Mouse (Mus musculus): ENCODE measurements at regions not wholly inside any gene's neighbourhood (a gene's known extent, or its start where the extent isn't known, plus 50 kb on each side); places are given as distances from the start of the nearest gene placed in this dataset.

DNA sequence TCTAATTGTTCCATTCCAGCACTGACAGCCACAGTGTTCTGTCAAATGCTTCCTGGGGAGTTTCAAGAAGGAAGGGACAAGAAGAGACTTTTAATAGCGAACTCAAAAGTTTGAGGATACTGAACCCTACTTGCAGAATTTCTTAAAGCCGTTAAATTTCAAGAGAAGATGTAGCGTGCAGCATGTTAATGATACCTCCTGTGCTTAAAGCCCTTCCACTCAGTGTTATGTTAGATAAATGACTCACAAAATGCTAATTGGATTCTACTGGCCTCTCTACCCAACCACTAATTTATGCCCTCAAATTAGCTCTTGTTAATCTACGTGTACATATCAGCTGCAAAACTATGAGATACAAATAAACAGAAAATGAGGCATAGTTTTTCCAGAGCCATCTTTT is 541.8 kb upstream of the Cdh20 start:
- no peaks in the 10 kb centered on the region for H3K79me2 ChIP-seq (ENCODE audit: control insufficient read depth, insufficient read depth, low read length)
- H3K27ac ChIP-seq (replicated peaks; ENCODE audit: insufficient read depth, low read depth, low read length) = no peak overlapping the region
- H3K4me3 ChIP-seq (ENCODE audit: insufficient read depth, low read depth, low read length) = no peak overlapping the region
- no peak for DNase-seq (ENCODE audit: extremely low read depth, low read depth, low spot score)
- TF ChIP-seq CTCF (IDR thresholded peaks at IDR 0.05; ENCODE audit: low read depth, low read length) (no peak), POLR2A (IDR thresholded peaks at IDR 0.05; ENCODE audit: extremely low read depth, insufficient read depth, low read length) (no peak)
- H3K27me3 ChIP-seq (ENCODE audit: control insufficient read depth, insufficient read depth, low read length) = no peaks in the 10 kb centered on the region
- 80% methylated on average over 4 of the region's 4 CpGs for WGBS
- H3K9ac ChIP-seq (ENCODE audit: low read depth, low read length) = no peak overlapping the region
- H3K36me3 ChIP-seq (ENCODE audit: control insufficient read depth, insufficient read depth, low read length) = no peaks in the 10 kb centered on the region
- no peaks in the 10 kb centered on the region for H3K4me1 ChIP-seq (ENCODE audit: control insufficient read depth, insufficient read depth, low read length)

- no peak for DNase-seq (ENCODE audit: extremely low read depth, low read depth, low spot score)
- Histone ChIP-seq H3K36me3 (ENCODE audit: control insufficient read depth, insufficient read depth, low read length) (no peaks in the 10 kb centered on the region), H3K9ac (ENCODE audit: low read depth, low read length) (no peak overlapping the region), H3K27ac (replicated peaks; ENCODE audit: insufficient read depth, low read depth, low read length) (no peak overlapping the region), H3K79me2 (ENCODE audit: control insufficient read depth, insufficient read depth, low read length) (no peaks in the 10 kb centered on the region), H3K27me3 (ENCODE audit: control insufficient read depth, insufficient read depth, low read length) (no peaks in the 10 kb centered on the region), H3K4me1 (ENCODE audit: control insufficient read depth, insufficient read depth, low read length) (no peaks in the 10 kb centered on the region), H3K4me3 (ENCODE audit: insufficient read depth, low read depth, low read length) (no peak overlapping the region)
- 71% methylated on average over 3 of the region's 3 CpGs for WGBS
- TF ChIP-seq CTCF (IDR thresholded peaks at IDR 0.05; ENCODE audit: low read depth, low read length) (no peak), POLR2A (IDR thresholded peaks at IDR 0.05; ENCODE audit: extremely low read depth, insufficient read depth, low read length) (no peak)
These were observed 541.4 kb upstream of the Cdh20 start for GRCm38 (mm10) chr1:104226901-104227300.

DNA sequence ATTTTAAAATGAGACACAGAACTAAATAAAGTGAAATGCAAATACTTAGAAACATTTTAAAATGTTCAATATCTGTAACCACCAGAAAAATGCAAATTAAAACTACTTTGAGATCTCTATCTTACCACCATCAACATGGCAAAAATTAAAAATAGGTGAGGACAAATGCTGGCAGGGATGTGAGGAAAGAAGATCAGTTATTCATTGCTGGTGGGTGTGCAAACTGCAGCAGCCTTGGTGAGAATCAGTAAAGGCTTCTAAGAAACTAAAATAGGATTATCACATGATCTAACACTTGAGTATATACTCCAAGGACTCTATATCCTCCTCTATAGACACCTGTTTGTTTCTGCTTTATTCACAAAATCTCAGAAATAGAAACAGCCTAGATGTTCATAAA is 526.7 kb upstream of the Cdh20 start:
- no peak overlapping the region for H3K4me3 ChIP-seq (ENCODE audit: insufficient read depth, low read depth, low read length)
- no peaks in the 10 kb centered on the region for H3K27me3 ChIP-seq (ENCODE audit: control insufficient read depth, insufficient read depth, low read length)
- no peaks in the 10 kb centered on the region for H3K4me1 ChIP-seq (ENCODE audit: control insufficient read depth, insufficient read depth, low read length)
- H3K79me2 ChIP-seq (ENCODE audit: control insufficient read depth, insufficient read depth, low read length) = no peaks in the 10 kb centered on the region
- no peak overlapping the region for H3K27ac ChIP-seq (replicated peaks; ENCODE audit: insufficient read depth, low read depth, low read length)
- no peaks in the 10 kb centered on the region for H3K36me3 ChIP-seq (ENCODE audit: control insufficient read depth, insufficient read depth, low read length)
- H3K9ac ChIP-seq (ENCODE audit: low read depth, low read length) = no peak overlapping the region
- TF ChIP-seq CTCF (IDR thresholded peaks at IDR 0.05; ENCODE audit: low read depth, low read length) (no peak), POLR2A (IDR thresholded peaks at IDR 0.05; ENCODE audit: extremely low read depth, insufficient read depth, low read length) (no peak)
- no peak for DNase-seq (ENCODE audit: extremely low read depth, low read depth, low spot score)

GRCm38 (mm10) chr1:104265775-104266174 is 502.6 kb upstream of the Cdh20 start:
- H3K4me3 ChIP-seq (ENCODE audit: insufficient read depth, low read depth, low read length) = no peak overlapping the region
- H3K27me3 ChIP-seq (ENCODE audit: control insufficient read depth, insufficient read depth, low read length) = no peaks in the 10 kb centered on the region
- H3K4me1 ChIP-seq (ENCODE audit: control insufficient read depth, insufficient read depth, low read length) = no peaks in the 10 kb centered on the region
- H3K36me3 ChIP-seq (ENCODE audit: control insufficient read depth, insufficient read depth, low read length) = no peaks in the 10 kb centered on the region
- H3K79me2 ChIP-seq (ENCODE audit: control insufficient read depth, insufficient read depth, low read length) = no peaks in the 10 kb centered on the region
- TF ChIP-seq POLR2A (IDR thresholded peaks at IDR 0.05; ENCODE audit: extremely low read depth, insufficient read depth, low read length) = no peak
- no peak for TF ChIP-seq CTCF (IDR thresholded peaks at IDR 0.05; ENCODE audit: low read depth, low read length)
- WGBS = 76% methylated on average over 1 of the region's 1 CpGs
- H3K27ac ChIP-seq (replicated peaks; ENCODE audit: insufficient read depth, low read depth, low read length) = no peak overlapping the region
- no peak for DNase-seq (ENCODE audit: extremely low read depth, low read depth, low spot score)
- H3K9ac ChIP-seq (ENCODE audit: low read depth, low read length) = no peak overlapping the region

- WGBS = 71% methylated on average over 2 of the region's 2 CpGs
- no peaks in the 10 kb centered on the region for H3K36me3 ChIP-seq (ENCODE audit: control insufficient read depth, insufficient read depth, low read length)
- no peak for DNase-seq (ENCODE audit: extremely low read depth, low read depth, low spot score)
- no peak overlapping the region for H3K27ac ChIP-seq (replicated peaks; ENCODE audit: insufficient read depth, low read depth, low read length)
- no peak for TF ChIP-seq CTCF (IDR thresholded peaks at IDR 0.05; ENCODE audit: low read depth, low read length)
- no peak for TF ChIP-seq POLR2A (IDR thresholded peaks at IDR 0.05; ENCODE audit: extremely low read depth, insufficient read depth, low read length)
- H3K9ac ChIP-seq (ENCODE audit: low read depth, low read length) = no peak overlapping the region
- H3K27me3 ChIP-seq (ENCODE audit: control insufficient read depth, insufficient read depth, low read length) = no peaks in the 10 kb centered on the region
- H3K79me2 ChIP-seq (ENCODE audit: control insufficient read depth, insufficient read depth, low read length) = no peaks in the 10 kb centered on the region
- no peak overlapping the region for H3K4me3 ChIP-seq (ENCODE audit: insufficient read depth, low read depth, low read length)
- H3K4me1 ChIP-seq (ENCODE audit: control insufficient read depth, insufficient read depth, low read length) = no peaks in the 10 kb centered on the region
These were observed 460.4 kb upstream of the Cdh20 start for GRCm38 (mm10) chr1:104307941-104308340.

DNA sequence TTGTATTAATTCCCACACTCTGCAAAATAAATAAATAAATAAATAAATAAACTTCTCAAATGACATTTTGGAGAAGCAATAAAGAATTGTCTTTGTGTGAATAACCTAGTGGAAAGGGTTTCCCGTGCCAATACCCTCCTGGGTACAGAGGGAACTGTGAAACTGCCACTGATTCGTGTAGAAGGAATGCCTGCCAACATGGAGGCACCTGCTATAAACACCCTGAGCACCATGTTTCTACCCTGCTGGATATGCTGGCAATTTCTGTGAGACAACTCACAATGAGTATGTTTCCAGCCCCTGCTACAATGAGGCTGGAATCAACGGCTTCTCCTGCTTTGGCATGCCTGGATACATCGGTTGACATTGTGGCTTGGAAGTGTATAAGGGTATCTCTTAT is 456.7 kb upstream of the Cdh20 start:
- Histone ChIP-seq H3K4me1 (ENCODE audit: control insufficient read depth, insufficient read depth, low read length) (no peaks in the 10 kb centered on the region), H3K27ac (replicated peaks; ENCODE audit: insufficient read depth, low read depth, low read length) (no peak overlapping the region), H3K4me3 (ENCODE audit: insufficient read depth, low read depth, low read length) (no peak overlapping the region), H3K9ac (ENCODE audit: low read depth, low read length) (no peak overlapping the region), H3K79me2 (ENCODE audit: control insufficient read depth, insufficient read depth, low read length) (no peaks in the 10 kb centered on the region), H3K36me3 (ENCODE audit: control insufficient read depth, insufficient read depth, low read length) (no peaks in the 10 kb centered on the region), H3K27me3 (ENCODE audit: control insufficient read depth, insufficient read depth, low read length) (no peaks in the 10 kb centered on the region)
- TF ChIP-seq POLR2A (IDR thresholded peaks at IDR 0.05; ENCODE audit: extremely low read depth, insufficient read depth, low read length) (no peak), CTCF (IDR thresholded peaks at IDR 0.05; ENCODE audit: low read depth, low read length) (no peak)
- 66% methylated on average over 4 of the region's 4 CpGs for WGBS
- DNase-seq (ENCODE audit: extremely low read depth, low read depth, low spot score) = no peak
